Mouse (Mus musculus) heart, adult 2 months (tissue): ENCODE data around the gene Rtel1.

Experiments
- CTCF ChIP-seq: fragments of 200-600 bp; IDR thresholded peaks from 2 replicates; pipeline ENCODE4 v1.8.1; 2022; ENCODE audit warnings: antibody characterized with exemption, mild to moderate bottlenecking, moderate library complexity
- EP300 ChIP-seq: fragments of 200-500 bp; IDR thresholded peaks from 2 replicates; pipeline ENCODE4 v1.6.1; 2011; ENCODE audit warnings: low read depth, low read length, control low read depth; ENCODE audit not compliant: insufficient read depth
- POLR2A ChIP-seq: fragments of 200-500 bp; IDR thresholded peaks from 2 replicates; pipeline ENCODE4 v1.6.1; 2011; ENCODE audit warnings: mild to moderate bottlenecking, low read depth, low read length, control low read depth; ENCODE audit not compliant: insufficient read depth

DNA sequence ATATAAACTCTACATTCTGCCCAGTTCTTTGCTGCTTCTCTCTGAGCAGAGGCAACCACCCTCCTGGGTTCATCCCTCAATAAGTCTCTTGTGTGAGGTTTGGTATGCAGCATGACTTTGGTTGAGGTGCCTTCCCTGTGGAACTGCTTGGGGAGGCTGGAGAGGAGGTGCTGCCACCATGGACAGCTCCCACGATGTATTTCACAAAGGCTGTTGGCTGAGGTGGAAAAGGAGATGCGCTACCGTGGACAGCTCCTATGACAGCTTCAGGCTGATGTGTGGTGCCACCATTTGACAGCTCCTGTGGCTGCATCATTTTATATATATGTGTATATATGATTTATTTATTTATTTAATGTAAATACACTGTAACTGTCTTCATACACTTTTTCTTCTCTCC lies 17.5 kb upstream of the Rtel1 start:
- TF ChIP-seq EP300 (no peak), POLR2A (no peak), CTCF (no peak)
